Mouse (Mus musculus) embryonic fibroblast, embryonic 13.5 days (primary cell): ENCODE measurements around the gene Scnn1b.

ENCODE experiments used
- CTCF ChIP-seq: IDR thresholded peaks from 2 replicates; pipeline ENCODE4 v1.5.1; 2011; ENCODE audit warnings: mild to moderate bottlenecking, control low read depth, low read length, moderate library complexity, borderline replicate concordance; ENCODE audit not compliant: insufficient read depth
- POLR2A ChIP-seq: IDR thresholded peaks from 2 replicates; pipeline ENCODE4 v1.6.1; 2011; ENCODE audit warnings: low read depth, mild to moderate bottlenecking, control low read depth, low read length, moderate library complexity

- TF ChIP-seq CTCF (no peak), POLR2A (no peak)
Observed at GRCm38 (mm10) chr7:121906879-121907278, 42.0 kb downstream of the Scnn1b start.
